Mouse (Mus musculus) hindbrain, postnatal 0 days (tissue): ENCODE data around the gene Spg21. TPM values are rescaled to one million over a fixed set of nuclear protein-coding genes. Genes with fewer than 3 reads are reported as not detected.

ENCODE experiments used
- ATAC-seq: fragments of 200-750 bp; cut with Nextera tagmentation; 2 replicates; pipeline ENCODE4 v1.8.0; 2017; ENCODE audit warnings: mild to moderate bottlenecking, moderate TSS enrichment, moderate library complexity
- DNase-seq: peaks from one replicate; pipeline ENCODE4 v3.0.0-alpha.2; 2015; ENCODE audit warnings: low spot score
- H3K27ac ChIP-seq: fragments of 300-500 bp; sonication (generic); 2 replicates; pipeline ENCODE4 v1.5.1; 2014; ENCODE audit warnings: mild to moderate bottlenecking
- H3K27me3 ChIP-seq: fragments of 300-500 bp; sonication (generic); 2 replicates; pipeline ENCODE4 v1.6.1; 2014; ENCODE audit warnings: low read length, mixed read lengths; ENCODE audit not compliant: insufficient read depth
- H3K36me3 ChIP-seq: fragments of 300-500 bp; sonication (generic); 2 replicates; pipeline ENCODE4 v1.6.1; 2014; ENCODE audit warnings: low read length, mixed read lengths; ENCODE audit not compliant: insufficient read depth
- H3K4me1 ChIP-seq: fragments of 300-500 bp; sonication (generic); 2 replicates; pipeline ENCODE4 v1.6.1; 2014; ENCODE audit warnings: antibody characterized with exemption, low read length, mixed read lengths; ENCODE audit not compliant: insufficient read depth
- H3K4me2 ChIP-seq: fragments of 300-500 bp; sonication (generic); 2 replicates; pipeline ENCODE4 v1.6.1; 2014; ENCODE audit warnings: low read depth, mild to moderate bottlenecking, low read length, moderate library complexity, mixed read lengths
- H3K4me3 ChIP-seq: fragments of 300-500 bp; sonication (generic); 2 replicates; pipeline ENCODE4 v1.5.1; 2014; ENCODE audit warnings: low read length
- H3K9ac ChIP-seq: fragments of 300-500 bp; sonication (generic); replicated peaks from 2 replicates; pipeline ENCODE4 v1.6.1; 2014; ENCODE audit warnings: mild to moderate bottlenecking, low read length, moderate library complexity, mixed read lengths
- H3K9me3 ChIP-seq: fragments of 300-500 bp; sonication (generic); 2 replicates; pipeline ENCODE4 v1.6.1; 2016; ENCODE audit warnings: low read length, mixed read lengths
- CTCF ChIP-seq: IDR thresholded peaks from 2 replicates; pipeline ENCODE4 v1.5.1; 2016; ENCODE audit warnings: antibody characterized with exemption, control low read depth, low read depth
- WGBS: fragments of 180-500 bp; shearing (Covaris S2); extraction: QIAGEN DNeasy Blood & Tissue Kit; methylation state at CpG from one replicate; pipeline ENCODE4 v1.1.7; 2014; 5-methylcytosine and 5-hydroxymethylcytosine counted together
- polyA plus RNA-seq: library from polyadenylated mRNA; unstranded; fragments of >200 nt; fragmentation: Nextera tagmentation; extraction: Ambion mirVana; gene quantifications from 2 replicates; pipeline ENCODE4 v1.2.1, GENCODE M21; 2015
- total RNA-seq: library from RNA; depleted of rRNA; stranded (reverse); fragments of >200 nt; gene quantifications from 2 replicates; pipeline ENCODE4 v1.2.3, GENCODE M21; 2014

Gene Spg21
- total and polyA plus RNA-seq, 2 experiments from 2014 or later: 71.6 to 99.3 TPM

DNA sequence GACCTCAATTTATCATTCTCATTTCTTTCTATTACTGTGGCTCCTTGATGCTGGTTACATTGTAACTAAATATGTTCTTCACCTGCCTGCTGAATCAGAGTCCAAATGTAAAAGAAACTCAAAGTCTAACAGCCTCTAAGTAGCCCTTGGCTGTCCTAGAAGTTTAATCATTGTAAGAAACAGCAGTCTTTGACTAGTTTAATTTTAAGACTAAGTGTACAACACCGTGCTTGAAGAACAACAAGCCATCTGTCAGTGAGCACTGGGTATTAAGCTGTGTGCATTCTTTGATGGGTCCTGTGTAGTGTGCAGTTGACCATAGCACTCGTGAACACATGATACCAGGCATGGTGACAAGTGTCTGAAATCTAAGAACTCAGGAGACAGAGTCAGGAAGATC, 33.2 kb upstream of the Spg21 start:
- Histone ChIP-seq H3K9me3 (no peaks in the 10 kb centered on the region), H3K4me1 (no peaks in the 10 kb centered on the region), H3K27ac (no peak overlapping the region), H3K27me3 (no peaks in the 10 kb centered on the region), H3K9ac (no peak overlapping the region), H3K36me3 (no peaks in the 10 kb centered on the region), H3K4me2 (no peak overlapping the region), H3K4me3 (no peak overlapping the region)
- 69% methylated on average over 2 of the region's 2 CpGs for WGBS
- ATAC-seq: no peak
- no peak for TF ChIP-seq CTCF
- DNase-seq: no peak

DNA sequence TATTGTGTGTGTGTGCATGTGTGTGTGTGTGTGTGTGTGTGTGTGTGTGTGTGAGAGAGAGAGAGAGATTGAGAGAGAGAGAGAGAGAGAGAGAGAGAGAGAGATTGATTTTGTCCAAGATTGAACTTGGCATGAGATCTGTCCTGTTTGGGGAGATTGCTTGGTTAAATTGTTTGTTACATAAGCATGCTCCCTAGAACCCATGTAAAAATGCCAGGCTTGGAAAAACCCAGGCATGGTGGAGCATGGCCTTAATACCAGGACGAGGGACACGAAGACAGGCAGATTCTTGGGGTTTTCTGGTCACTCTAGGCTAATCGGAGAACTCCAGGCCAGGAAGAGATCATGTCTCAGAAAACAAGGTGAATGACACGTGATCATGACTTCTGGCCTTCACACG, 32.7 kb upstream of the Spg21 start:
- DNase-seq: no peak
- Histone ChIP-seq H3K36me3 (no peaks in the 10 kb centered on the region), H3K4me3 (no peak overlapping the region), H3K4me2 (no peak overlapping the region), H3K27me3 (no peaks in the 10 kb centered on the region), H3K27ac (no peak overlapping the region), H3K9ac (no peak overlapping the region), H3K9me3 (no peaks in the 10 kb centered on the region), H3K4me1 (no peaks in the 10 kb centered on the region)
- WGBS: 83% methylated on average over 5 of the region's 5 CpGs
- no peak for ATAC-seq
- TF ChIP-seq CTCF: no peak

DNA sequence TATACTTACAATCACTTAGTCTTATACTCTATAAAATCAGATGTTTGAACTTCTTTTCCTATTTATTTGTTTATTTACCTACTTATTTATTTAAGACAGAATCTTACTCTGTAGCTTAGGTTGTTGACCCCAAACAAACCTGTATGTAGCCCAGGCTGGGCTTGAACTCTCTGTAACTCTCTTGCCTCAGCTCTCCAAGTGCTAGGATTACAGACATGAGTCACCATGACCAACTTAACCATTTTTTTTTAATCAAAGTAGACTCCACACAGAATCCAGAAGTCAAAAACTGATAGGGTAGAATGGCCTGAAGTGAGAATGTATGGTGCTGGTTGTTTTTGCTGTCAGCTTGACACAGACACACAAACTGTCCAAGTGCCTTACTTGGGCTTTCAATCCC, 30.3 kb upstream of the Spg21 start:
- no peak for DNase-seq
- ATAC-seq: no peak
- H3K9me3 ChIP-seq: no peaks in the 10 kb centered on the region
- TF ChIP-seq CTCF: no peak
- no peaks in the 10 kb centered on the region for H3K27me3 ChIP-seq
- H3K4me1 ChIP-seq: no peaks in the 10 kb centered on the region
- no peaks in the 10 kb centered on the region for H3K36me3 ChIP-seq
- H3K4me2 ChIP-seq: no peak overlapping the region
- H3K9ac ChIP-seq: no peak overlapping the region
- no peak overlapping the region for H3K27ac ChIP-seq
- H3K4me3 ChIP-seq: no peak overlapping the region

DNA sequence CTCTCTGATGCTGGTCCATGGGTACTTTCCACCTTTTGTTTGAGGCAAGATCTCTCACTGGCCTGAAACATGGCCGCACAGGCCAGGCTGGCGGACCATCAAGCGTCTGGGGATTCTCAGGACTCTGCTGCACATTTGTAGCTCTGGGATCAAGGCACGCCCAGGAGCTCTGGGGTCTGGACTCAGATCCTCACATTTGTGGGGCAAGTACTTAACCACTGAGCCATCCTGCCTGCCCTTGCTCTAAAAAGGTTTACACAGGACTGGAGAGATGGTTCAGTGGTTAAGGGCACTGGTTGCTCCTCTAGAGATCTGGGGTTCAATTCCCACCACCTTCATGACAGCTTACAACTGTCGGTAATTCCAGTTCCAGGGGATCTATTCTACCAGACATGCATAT, 29.8 kb upstream of the Spg21 start:
- 87% methylated on average over 5 of the region's 5 CpGs for WGBS
- H3K9ac ChIP-seq: no peak overlapping the region
- no peak for TF ChIP-seq CTCF
- H3K36me3 ChIP-seq: no peaks in the 10 kb centered on the region
- H3K4me3 ChIP-seq: no peak overlapping the region
- ATAC-seq: no peak
- H3K27ac ChIP-seq: no peak overlapping the region
- H3K4me1 ChIP-seq: no peaks in the 10 kb centered on the region
- H3K9me3 ChIP-seq: no peaks in the 10 kb centered on the region
- no peak overlapping the region for H3K4me2 ChIP-seq
- no peaks in the 10 kb centered on the region for H3K27me3 ChIP-seq
- no peak for DNase-seq

DNA sequence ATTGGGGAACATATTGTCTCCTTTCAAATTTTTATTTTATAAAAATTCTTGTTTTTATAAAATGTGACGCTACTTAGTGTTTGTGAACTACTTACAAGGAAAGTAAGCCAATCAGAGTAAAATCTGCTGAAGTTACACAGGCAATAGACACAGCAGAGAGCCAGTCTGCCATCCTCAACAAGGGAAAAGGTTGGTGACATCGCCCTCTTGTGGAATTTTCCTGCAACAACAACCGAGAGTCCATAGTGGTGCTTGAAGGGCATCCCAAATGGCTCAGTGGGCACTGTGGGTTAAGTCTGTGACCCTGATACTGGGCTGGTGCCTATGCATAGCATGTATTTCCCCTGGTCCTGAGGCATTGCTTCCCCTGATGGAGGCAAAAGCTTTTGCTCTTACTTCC, 28.5 kb upstream of the Spg21 start:
- peak; percentile 59 for ATAC-seq
- no peaks in the 10 kb centered on the region for H3K36me3 ChIP-seq

DNA sequence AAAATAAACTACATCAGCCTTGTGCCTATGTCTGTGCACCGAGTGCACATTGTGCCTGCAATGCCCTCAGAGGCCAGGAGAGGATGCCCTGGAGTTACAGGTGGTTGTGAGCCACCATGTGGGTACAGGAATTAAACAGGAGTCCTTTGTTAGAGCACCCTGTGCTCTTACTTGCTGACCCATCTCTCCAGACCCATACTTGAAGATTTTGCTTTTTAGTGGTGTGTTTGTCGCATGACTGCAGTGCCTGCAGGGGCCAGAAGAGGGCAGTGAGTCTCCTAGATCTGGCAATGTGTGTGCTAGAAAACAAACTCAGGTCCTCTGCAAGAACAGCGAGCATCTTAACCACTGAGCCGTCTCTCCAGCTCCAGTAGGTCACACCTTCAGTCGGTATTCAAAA, 26.6 kb upstream of the Spg21 start:
- Histone ChIP-seq H3K9me3 (no peaks in the 10 kb centered on the region), H3K9ac (no peak overlapping the region), H3K27ac (no peak overlapping the region), H3K4me3 (no peak overlapping the region), H3K36me3 (0 out of 2 replicates have a peak, but pooled peaks cover 2% of the 10 kb centered on the region), H3K4me1 (peaks cover 4% of the 10 kb centered on the region; the same call in 1 of the 2 replicates), H3K4me2 (no peak overlapping the region), H3K27me3 (no peaks in the 10 kb centered on the region)
- ATAC-seq (no peak), DNase-seq (peak; percentile 35)
- 67% methylated on average over 5 of the region's 5 CpGs for WGBS
- peak; percentile 62 for TF ChIP-seq CTCF

More for the DNA sequence above, 28.5 kb upstream of the Spg21 start:
- Histone ChIP-seq H3K4me3 (no peak overlapping the region), H3K27me3 (no peaks in the 10 kb centered on the region), H3K9ac (no peak overlapping the region), H3K4me1 (peaks cover 4% of the 10 kb centered on the region; the same call in 1 of the 2 replicates), H3K4me2 (no peak overlapping the region), H3K27ac (no peak overlapping the region), H3K9me3 (no peaks in the 10 kb centered on the region)
- DNase-seq: peak; percentile 88
- WGBS: 3% methylated on average over 3 of the region's 3 CpGs
- TF ChIP-seq CTCF: peak; percentile 93

DNA sequence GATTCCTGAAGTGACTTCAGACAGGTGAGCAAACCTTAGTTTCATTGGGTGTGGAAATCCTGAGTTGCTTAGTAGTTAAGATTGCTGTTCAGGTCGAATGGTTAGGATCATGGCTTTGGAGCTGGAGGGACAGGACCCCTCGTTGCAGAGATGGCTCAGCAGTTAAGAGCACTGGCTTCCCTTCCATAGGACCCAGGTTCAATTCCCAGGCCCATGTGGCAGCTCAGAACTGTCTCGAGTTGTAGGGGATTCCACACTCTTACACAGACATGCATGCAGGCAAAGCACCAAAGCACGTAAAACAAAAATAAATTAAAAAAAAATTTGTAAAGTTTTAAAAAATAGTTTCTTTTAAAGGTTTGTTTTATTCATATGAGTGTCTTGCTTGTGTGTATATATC, 25.5 kb upstream of the Spg21 start:
- H3K4me3 ChIP-seq: peak overlapping the region; percentile 80
- H3K27me3 ChIP-seq: no peaks in the 10 kb centered on the region
- TF ChIP-seq CTCF: no peak
- 67% methylated on average over 4 of the region's 4 CpGs for WGBS
- no peaks in the 10 kb centered on the region for H3K9me3 ChIP-seq
- H3K4me1 ChIP-seq: peaks cover 4% of the 10 kb centered on the region; the same call in 1 of the 2 replicates
- DNase-seq: no peak
- ATAC-seq: peak; percentile 30; the same call in 1 of the 2 replicates
- H3K9ac ChIP-seq: no peak overlapping the region
- peaks cover 9% of the 10 kb centered on the region; the same call in 1 of the 2 replicates for H3K36me3 ChIP-seq
- H3K4me2 ChIP-seq: 0 out of 2 replicates have a peak overlapping the region, but pooled peaks have one; percentile 77
- no peak overlapping the region for H3K27ac ChIP-seq
